Mouse (Mus musculus): ENCODE results near the gene Usp43. TPM values are rescaled to one million over a fixed set of nuclear protein-coding genes. Genes with fewer than 3 reads are reported as not detected.
A peak's percentile ranks its signal among the peaks of the same experiment; 100 is the strongest.

Gene Usp43
- polyA plus RNA-seq, 1 experiment from 2014 or later = 3.7 TPM

DNA sequence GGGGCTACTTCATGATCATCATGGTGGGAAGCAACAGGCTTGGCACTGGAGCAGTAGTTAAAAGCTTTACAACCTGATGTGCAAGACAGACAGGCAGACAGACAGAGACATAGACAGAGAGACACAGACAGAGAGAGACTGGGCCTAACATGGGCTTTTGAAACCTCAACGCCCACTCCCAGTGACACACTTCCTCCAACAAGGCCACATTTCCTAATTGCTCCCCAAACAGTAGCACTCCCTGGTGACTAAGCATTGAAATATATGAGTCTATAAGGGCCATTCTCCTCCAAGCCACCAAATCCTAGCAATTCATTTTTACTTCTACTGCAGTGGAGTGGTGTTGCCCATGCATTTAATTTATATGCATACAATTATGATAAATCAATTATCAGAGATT, 82.1 kb downstream of the Usp43 start:
- ATAC-seq (ENCODE audit: insufficient read depth, low FRiP score, low read depth) = no peak
- no peaks in the 10 kb centered on the region for H3K36me3 ChIP-seq
- 71% methylated on average over 1 of the region's 1 CpGs for WGBS
- no peak overlapping the region for H3K4me3 ChIP-seq (replicated peaks)
- H3K4me1 ChIP-seq = no peaks in the 10 kb centered on the region
- H3K9ac ChIP-seq = no peak overlapping the region
- no peaks in the 10 kb centered on the region for H3K27me3 ChIP-seq (replicated peaks)
- no peak overlapping the region for H3K27ac ChIP-seq
- H3K9me3 ChIP-seq = no peaks in the 10 kb centered on the region
- H3K4me2 ChIP-seq = no peak overlapping the region

DNA sequence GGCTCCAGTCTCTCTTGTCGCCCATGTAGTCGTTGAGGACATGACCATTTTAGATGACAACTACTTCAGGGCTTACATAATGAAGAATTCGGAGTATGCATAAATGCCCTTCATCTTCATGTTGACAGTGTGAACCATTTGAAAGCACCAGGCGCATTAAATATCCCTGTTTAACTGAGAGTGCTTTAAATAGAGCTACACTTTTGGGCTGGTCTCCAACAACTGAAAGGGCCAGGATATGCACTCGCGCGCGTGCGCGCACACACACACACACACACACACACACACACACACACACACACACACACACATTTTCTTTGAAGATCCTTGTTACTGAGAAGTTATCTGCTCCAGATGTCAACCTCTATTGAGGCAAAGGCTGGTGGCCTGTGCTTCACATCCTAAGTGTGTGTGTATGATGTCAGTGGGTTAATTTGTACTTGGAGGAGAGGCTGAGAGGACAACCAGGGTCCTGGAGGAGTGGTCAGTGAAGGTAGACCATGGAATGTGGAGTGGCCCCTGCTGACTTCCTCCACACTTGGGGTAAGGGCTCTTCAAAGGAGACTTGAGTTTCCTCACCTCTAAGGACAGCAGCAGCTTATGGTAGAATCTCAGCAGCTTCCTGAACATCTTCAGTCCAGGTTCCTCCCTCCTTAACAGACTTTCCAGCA, 86.4 kb downstream of the Usp43 start:
- H3K27ac ChIP-seq = no peak overlapping the region
- 81% methylated on average over 10 of the region's 10 CpGs for WGBS
- H3K4me2 ChIP-seq = no peak overlapping the region
- no peak overlapping the region for H3K9ac ChIP-seq
- H3K9me3 ChIP-seq = no peaks in the 10 kb centered on the region
- no peaks in the 10 kb centered on the region for H3K27me3 ChIP-seq (replicated peaks)
- H3K4me1 ChIP-seq = no peaks in the 10 kb centered on the region
- no peak for ATAC-seq (ENCODE audit: insufficient read depth, low FRiP score, low read depth)
- no peaks in the 10 kb centered on the region for H3K36me3 ChIP-seq
- no peak overlapping the region for H3K4me3 ChIP-seq (replicated peaks)

DNA sequence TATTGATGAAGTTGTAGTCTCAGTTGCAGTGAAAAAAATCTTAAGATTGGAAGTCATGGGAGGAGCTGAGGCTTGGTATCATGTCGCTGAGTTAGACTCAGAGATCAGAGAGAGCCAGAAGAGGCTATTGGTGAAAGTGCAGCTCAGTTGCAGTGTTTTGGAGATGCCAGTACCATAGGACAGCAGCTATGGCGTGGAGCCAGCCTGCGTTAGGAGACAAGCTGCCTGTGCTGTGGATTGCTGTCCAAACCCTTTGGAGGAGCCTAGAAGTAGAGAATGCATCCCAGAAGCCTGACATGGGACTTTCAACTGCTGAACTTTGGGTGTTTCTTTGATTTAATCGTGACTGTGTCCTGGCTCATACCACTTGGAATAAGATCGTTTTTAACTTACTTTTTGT, 90.1 kb downstream of the Usp43 start:
- Histone ChIP-seq H3K36me3 (no peaks in the 10 kb centered on the region), H3K4me3 (replicated peaks) (no peak overlapping the region), H3K4me1 (no peaks in the 10 kb centered on the region), H3K27me3 (replicated peaks) (no peaks in the 10 kb centered on the region), H3K9me3 (no peaks in the 10 kb centered on the region), H3K9ac (no peak overlapping the region), H3K4me2 (no peak overlapping the region), H3K27ac (no peak overlapping the region)
- 64% methylated on average over 5 of the region's 5 CpGs for WGBS
- ATAC-seq (ENCODE audit: insufficient read depth, low FRiP score, low read depth) = no peak

DNA sequence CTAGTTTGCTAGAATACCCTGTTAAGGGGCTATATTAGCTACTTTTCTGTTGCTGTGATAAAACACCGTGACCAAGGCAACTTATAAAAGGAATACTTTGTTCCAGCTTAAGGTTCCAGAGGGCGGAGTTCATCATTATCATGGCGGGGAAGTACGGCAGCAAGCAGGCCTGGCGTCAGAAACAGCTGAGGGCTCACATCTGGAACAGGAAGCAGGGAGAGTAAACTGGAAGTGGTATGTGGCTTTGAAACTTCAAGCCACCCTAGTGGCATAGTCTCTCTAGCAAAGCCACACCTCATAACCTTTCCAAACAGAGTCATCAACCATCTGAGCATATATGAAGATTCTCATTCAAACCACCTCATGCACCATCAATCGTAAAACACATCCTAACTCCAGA, 92.4 kb downstream of the Usp43 start:
- no peaks in the 10 kb centered on the region for H3K4me1 ChIP-seq
- no peaks in the 10 kb centered on the region for H3K36me3 ChIP-seq
- H3K9me3 ChIP-seq = no peaks in the 10 kb centered on the region
- 61% methylated on average over 6 of the region's 6 CpGs for WGBS
- H3K27me3 ChIP-seq (replicated peaks) = no peaks in the 10 kb centered on the region
- H3K9ac ChIP-seq = no peak overlapping the region
- no peak overlapping the region for H3K27ac ChIP-seq
- H3K4me3 ChIP-seq (replicated peaks) = no peak overlapping the region
- no peak overlapping the region for H3K4me2 ChIP-seq
- ATAC-seq (ENCODE audit: insufficient read depth, low FRiP score, low read depth) = no peak

DNA sequence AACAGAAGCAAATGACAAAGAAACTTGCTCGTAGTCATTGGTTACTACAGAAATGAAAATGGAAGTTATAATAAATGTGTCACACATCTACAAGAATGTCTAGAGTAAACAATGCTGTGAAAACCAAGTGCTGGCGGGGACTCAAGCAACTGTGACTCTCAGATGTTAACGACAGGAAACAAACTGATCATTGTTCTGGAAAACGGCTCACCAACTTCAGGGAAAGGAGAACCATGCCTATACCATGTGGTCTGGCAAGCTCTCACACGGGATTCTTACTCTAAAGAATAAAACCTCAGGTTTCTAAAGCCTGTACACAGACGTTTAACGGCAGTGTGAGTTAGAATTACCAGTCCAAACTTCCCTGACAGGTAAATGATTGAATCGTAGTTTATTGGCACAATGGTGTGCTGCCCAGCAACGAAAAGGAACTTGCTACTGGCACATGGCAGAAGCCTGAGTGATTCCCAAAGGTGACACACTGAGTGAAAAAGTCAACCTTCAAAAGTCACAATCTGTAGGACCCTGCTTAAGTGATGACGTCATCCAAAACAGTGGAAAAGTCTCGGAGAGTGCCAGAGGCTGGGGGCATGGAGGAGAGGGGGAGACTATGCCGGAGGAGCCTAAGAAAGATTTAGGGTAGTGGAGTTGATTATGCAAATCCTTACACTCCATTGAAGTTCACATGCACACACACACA, 93.4 kb downstream of the Usp43 start:
- H3K9me3 ChIP-seq = no peaks in the 10 kb centered on the region
- ATAC-seq (ENCODE audit: insufficient read depth, low FRiP score, low read depth) = no peak
- no peaks in the 10 kb centered on the region for H3K27me3 ChIP-seq (replicated peaks)
- H3K9ac ChIP-seq = no peak overlapping the region
- WGBS = 25% methylated on average over 12 of the region's 12 CpGs
- H3K4me2 ChIP-seq = peak overlapping the region; percentile 9; the same call in 1 of the 2 replicates
- H3K4me3 ChIP-seq (replicated peaks) = no peak overlapping the region
- no peak overlapping the region for H3K27ac ChIP-seq
- H3K36me3 ChIP-seq = no peaks in the 10 kb centered on the region
- no peaks in the 10 kb centered on the region for H3K4me1 ChIP-seq

DNA sequence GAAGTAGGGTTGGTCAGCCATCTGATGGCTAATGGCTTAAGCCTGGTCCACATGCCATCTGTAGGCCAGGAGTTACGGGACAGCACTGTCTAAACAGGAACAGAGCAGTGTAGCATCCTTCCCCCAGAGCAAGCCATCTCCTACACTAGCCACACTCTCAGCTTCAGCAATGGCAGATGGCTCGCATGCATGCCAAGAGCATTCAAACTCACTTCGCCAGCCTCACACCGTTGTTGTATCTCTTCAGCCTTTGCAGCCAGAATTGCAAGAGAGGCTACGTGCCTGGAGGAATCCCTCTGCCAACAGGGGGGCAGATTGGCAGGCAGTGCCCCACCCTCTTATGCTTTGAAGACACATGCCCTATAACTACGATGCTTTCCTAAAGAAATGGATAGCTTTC, 100.4 kb downstream of the Usp43 start:
- no peaks in the 10 kb centered on the region for H3K27me3 ChIP-seq (replicated peaks)
- H3K4me1 ChIP-seq = no peaks in the 10 kb centered on the region
- H3K27ac ChIP-seq = no peak overlapping the region
- H3K4me2 ChIP-seq = no peak overlapping the region
- H3K9ac ChIP-seq = no peak overlapping the region
- H3K4me3 ChIP-seq (replicated peaks) = no peak overlapping the region
- no peaks in the 10 kb centered on the region for H3K9me3 ChIP-seq
- H3K36me3 ChIP-seq = no peaks in the 10 kb centered on the region
- 93% methylated on average over 6 of the region's 6 CpGs for WGBS
- ATAC-seq (ENCODE audit: insufficient read depth, low FRiP score, low read depth) = no peak

DNA sequence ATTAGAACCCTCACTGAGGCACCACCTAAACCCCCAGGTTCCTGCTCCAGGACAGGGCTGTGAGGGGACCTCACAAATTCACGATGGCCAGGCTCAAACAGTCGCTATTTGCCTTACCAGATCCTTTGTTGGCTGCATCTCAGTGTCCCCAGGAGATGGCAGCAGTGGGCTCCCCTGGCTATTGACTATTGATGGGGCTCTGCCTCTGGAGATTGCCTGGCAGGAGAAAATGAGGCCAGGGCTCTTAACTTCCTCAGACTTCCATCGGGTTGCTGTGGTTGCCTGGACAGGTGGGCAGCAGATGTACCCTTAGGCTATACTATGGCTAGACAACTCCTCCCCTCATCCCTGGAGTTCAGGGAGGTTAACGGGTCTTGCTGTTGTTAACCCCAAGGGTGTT, 101.7 kb downstream of the Usp43 start:
- no peak overlapping the region for H3K4me3 ChIP-seq (replicated peaks)
- H3K9ac ChIP-seq = no peak overlapping the region
- ATAC-seq (ENCODE audit: insufficient read depth, low FRiP score, low read depth) = no peak
- no peaks in the 10 kb centered on the region for H3K27me3 ChIP-seq (replicated peaks)
- H3K4me1 ChIP-seq = no peaks in the 10 kb centered on the region
- H3K36me3 ChIP-seq = no peaks in the 10 kb centered on the region
- H3K9me3 ChIP-seq = no peaks in the 10 kb centered on the region
- H3K4me2 ChIP-seq = no peak overlapping the region
- no peak overlapping the region for H3K27ac ChIP-seq
- 26% methylated on average over 4 of the region's 4 CpGs for WGBS

DNA sequence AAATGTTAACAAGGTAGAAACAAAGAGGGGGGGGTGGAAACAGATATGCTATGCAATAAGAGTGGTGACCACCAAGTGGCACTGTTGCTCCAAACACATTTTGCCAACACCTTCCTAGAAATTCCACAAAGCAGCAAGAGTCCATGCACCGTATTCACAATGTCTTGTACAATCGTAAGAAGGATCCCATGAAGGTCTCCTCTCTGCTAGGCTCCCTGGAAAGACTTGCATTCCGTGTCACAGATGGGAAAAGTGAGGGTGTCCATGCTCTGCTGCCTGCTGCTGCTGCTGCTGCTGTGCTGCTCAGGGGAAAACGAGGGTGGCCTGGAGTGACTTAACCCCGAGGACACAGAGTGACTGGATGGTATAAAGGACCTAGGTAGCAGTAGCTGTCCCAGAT, 102.3 kb downstream of the Usp43 start:
- Histone ChIP-seq H3K9ac (no peak overlapping the region), H3K36me3 (no peaks in the 10 kb centered on the region), H3K27me3 (replicated peaks) (no peaks in the 10 kb centered on the region), H3K9me3 (no peaks in the 10 kb centered on the region), H3K4me2 (peak overlapping the region; percentile 34; the same call in 1 of the 2 replicates), H3K27ac (no peak overlapping the region), H3K4me3 (replicated peaks) (no peak overlapping the region; the same call in 1 of the 2 replicates), H3K4me1 (no peaks in the 10 kb centered on the region)
- no peak for ATAC-seq (ENCODE audit: insufficient read depth, low FRiP score, low read depth)
- 11% methylated on average over 5 of the region's 5 CpGs for WGBS

DNA sequence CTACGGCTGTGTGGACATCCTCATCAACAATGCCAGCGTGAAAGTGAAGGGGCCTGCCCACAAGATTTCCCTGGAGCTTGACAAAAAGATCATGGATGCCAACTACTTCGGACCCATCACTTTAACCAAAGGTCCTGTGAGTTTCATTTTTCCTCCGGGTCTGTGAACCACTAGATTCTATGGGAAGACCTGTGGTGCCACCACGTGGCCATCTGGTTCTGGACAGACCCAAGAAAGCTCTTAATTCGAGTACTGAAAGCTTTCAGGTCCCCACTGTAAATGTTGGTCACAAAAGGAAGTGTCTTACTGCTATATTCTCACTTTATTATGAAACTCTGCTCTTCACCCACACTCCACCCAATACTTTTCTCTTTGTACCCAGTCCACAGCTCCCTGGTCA, 110.4 kb downstream of the Usp43 start:
- Histone ChIP-seq H3K4me1 (no peaks in the 10 kb centered on the region), H3K27ac (no peak overlapping the region), H3K36me3 (no peaks in the 10 kb centered on the region), H3K4me2 (no peak overlapping the region), H3K27me3 (replicated peaks) (no peaks in the 10 kb centered on the region), H3K9me3 (no peaks in the 10 kb centered on the region), H3K4me3 (replicated peaks) (no peak overlapping the region), H3K9ac (no peak overlapping the region)
- no peak for ATAC-seq (ENCODE audit: insufficient read depth, low FRiP score, low read depth)
- WGBS = 74% methylated on average over 6 of the region's 6 CpGs

DNA sequence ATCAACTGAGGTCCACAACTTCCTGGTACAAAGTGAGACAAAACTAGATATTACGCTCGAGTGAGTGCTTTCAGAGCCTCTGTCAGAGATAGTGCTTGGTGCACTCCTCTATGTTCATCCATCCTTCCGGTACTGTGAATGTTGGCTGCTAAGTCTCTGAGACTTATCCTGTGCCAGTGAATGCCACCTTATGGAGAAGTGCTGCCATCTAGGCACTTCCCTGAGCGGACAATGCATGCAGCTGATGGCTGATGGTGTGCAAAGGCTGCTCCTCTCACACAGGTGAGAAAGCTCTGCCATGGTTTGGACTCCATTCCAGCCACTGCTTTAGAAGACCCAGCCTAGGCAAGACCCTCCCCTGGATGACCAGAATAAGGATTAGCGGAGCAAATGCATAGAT, 113.9 kb downstream of the Usp43 start:
- H3K4me1 ChIP-seq = no peaks in the 10 kb centered on the region
- no peak for ATAC-seq (ENCODE audit: insufficient read depth, low FRiP score, low read depth)
- H3K27me3 ChIP-seq (replicated peaks) = no peaks in the 10 kb centered on the region
- no peak overlapping the region for H3K4me3 ChIP-seq (replicated peaks)
- H3K27ac ChIP-seq = no peak overlapping the region
- no peak overlapping the region for H3K9ac ChIP-seq
- H3K9me3 ChIP-seq = no peaks in the 10 kb centered on the region
- WGBS = 77% methylated on average over 5 of the region's 5 CpGs
- H3K36me3 ChIP-seq = no peaks in the 10 kb centered on the region
- H3K4me2 ChIP-seq = no peak overlapping the region

DNA sequence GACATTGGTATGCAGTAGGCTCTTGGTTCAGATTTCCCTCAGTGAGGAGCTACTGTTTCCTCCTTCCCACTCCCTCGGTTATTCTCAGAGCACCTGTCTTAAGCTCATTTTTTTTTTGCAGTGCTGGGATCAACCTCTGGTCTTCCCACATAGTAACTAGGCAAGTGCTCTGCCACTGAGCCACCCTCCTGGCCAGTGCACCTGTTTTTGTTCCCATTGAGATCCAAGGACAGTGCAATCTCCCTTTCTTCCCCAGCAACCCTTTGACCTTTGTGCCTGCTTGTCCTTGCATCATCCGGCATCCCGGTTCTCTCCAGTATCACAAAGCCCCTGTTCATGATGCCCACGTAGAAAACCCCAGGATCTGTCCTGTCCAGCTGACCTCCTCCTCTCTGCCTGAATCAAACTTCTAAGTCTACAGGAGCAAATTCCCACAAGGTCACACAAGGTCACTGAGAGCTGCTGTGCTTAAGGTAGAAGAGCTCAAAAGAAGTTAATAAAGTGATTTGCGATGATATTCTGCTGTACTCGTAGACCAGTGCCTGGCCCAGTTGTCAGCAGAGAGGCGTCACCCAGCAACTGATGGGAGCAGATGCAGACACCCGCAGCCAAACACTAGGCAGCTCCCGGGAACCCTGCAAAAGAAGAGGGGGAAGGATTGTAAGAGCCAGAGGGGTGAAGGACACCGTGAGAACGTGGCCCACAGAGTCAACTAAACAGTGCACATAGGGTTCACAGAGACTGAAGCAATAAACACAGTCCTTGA, 114.9 kb downstream of the Usp43 start:
- no peak for ATAC-seq (ENCODE audit: insufficient read depth, low FRiP score, low read depth)
- H3K4me1 ChIP-seq = no peaks in the 10 kb centered on the region
- no peak overlapping the region for H3K4me2 ChIP-seq
- no peak overlapping the region for H3K4me3 ChIP-seq (replicated peaks)
- no peaks in the 10 kb centered on the region for H3K27me3 ChIP-seq (replicated peaks)
- no peaks in the 10 kb centered on the region for H3K36me3 ChIP-seq
- H3K9ac ChIP-seq = no peak overlapping the region
- WGBS = 77% methylated on average over 11 of the region's 11 CpGs
- H3K27ac ChIP-seq = no peak overlapping the region
- no peaks in the 10 kb centered on the region for H3K9me3 ChIP-seq

DNA sequence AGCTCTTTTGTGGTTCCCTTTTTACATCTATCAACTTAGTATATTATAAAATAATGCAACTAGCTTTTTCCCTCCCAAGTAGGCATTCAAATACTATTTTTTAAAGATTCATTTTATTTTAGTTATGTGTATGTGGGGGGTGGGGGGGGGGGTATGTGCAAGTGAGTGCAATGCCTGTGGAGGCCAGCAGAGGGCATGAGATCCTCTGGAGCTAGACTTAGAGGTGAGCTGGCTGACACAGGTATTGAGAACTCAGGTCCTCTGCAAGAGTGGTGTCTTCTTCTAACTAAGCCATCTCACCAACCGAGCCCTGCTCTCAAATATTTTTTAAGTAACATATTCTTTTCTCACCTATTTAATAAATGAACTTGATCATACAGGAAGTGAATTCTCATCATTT, 116.4 kb downstream of the Usp43 start:
- Histone ChIP-seq H3K9me3 (no peaks in the 10 kb centered on the region), H3K4me3 (replicated peaks) (no peak overlapping the region)
- WGBS = 97% methylated on average over 1 of the region's 1 CpGs

More for the DNA sequence above, 116.4 kb downstream of the Usp43 start:
- H3K9ac ChIP-seq = no peak overlapping the region
- H3K4me2 ChIP-seq = no peak overlapping the region
- no peaks in the 10 kb centered on the region for H3K4me1 ChIP-seq
- H3K36me3 ChIP-seq = no peaks in the 10 kb centered on the region
- no peak overlapping the region for H3K27ac ChIP-seq
- no peaks in the 10 kb centered on the region for H3K27me3 ChIP-seq (replicated peaks)
- no peak for ATAC-seq (ENCODE audit: insufficient read depth, low FRiP score, low read depth)
